Mouse (Mus musculus) v-Abl transformed pro-B cells (cell line): ENCODE results near the gene Adamtsl2.

Source experiments
- in situ Hi-C, 2 experiments: fragments of 400-800 bp; cut with MboI; formaldehyde crosslinking; loops; one replicate each; pipeline ENCODE4 v1.15.1; 2025; ENCODE audit not compliant: unreplicated experiment in 2 of 2

Gene Adamtsl2

GRCm38 (mm10) chr2:27149457-27149856 is 70.3 kb downstream of the Adamtsl2 start:
- in situ Hi-C loops: no loop called here

DNA sequence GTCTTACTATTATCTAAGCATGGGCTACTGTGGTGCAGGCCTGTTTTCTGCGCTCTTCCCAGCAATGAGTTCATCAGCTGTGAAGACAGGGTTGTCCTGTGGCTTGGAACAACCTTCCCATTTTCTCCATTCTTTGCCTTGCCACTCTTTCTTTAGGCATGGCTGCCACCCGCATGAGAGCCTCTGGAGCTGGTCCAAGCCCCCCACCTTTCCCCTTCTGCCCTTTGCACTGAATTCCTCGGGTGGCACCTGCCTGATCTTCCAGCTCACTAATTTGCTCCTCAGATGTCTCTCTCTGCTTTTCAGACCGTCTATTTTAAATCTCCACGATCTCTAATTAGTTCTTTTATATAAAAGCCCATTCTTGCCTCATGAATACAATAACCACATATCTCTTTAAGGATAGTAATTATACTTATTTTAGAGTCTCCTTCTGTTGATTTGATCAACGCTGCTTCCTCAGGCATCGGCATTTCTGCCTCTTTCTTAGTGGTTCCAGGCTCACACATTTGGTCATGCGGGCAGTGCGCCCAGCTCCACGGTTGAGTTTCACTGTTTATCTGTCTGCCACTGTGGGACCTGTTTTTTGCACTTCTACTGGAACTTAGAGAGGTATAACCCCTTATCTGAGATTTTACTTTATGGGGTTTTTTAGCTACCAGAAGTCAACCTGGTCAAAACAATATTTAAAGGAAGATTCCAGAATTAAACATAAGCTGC is 75.4 kb downstream of the Adamtsl2 start:
- in situ Hi-C loops: no loop called here

DNA sequence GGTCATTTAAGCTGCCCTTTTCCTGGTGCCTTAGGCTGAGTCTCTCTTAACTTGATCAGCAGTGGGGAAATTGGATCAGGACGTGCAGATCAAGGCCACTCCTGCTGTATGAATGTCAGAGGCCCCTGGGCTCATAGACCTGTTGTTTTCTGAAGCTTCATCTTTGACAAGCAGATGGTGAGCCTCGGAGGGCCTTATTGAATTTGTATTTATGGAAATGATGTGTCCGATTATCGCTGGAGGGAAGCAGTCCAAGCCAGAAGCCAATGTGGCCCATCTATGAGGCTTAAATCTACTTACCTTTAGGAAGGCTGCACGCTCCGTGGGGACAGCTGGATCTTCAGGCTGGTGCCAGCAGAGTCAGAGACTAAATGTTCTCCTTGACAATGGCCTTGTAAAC is 77.4 kb downstream of the Adamtsl2 start:
- in situ Hi-C loops: no loop called here
